Mouse (Mus musculus) erythroblast, embryonic 14.5 days (primary cell): ENCODE results near the gene Hist1h2bp.

Experiments used
- GATA1 ChIP-seq: IDR thresholded peaks from 2 replicates; pipeline ENCODE4 v1.6.1; 2012; ENCODE audit warnings: low read length, inconsistent platforms, mixed read lengths
- TAL1 ChIP-seq: IDR thresholded peaks from 3 replicates; pipeline ENCODE4 v1.6.1; 2012; ENCODE audit warnings: low read length, inconsistent platforms, mixed read lengths

- TF ChIP-seq GATA1 (no peak), TAL1 (no peak)
Measured at GRCm38 (mm10) chr13:21751417-21751816, 35.8 kb upstream of the Hist1h2bp start.
